Mouse (Mus musculus) bone marrow macrophage, adult 2 months (primary cell): ENCODE measurements around the gene Cebpe.

Experiments used
- CTCF ChIP-seq: IDR thresholded peaks from 2 replicates; pipeline ENCODE4 v1.5.1; 2012; ENCODE audit warnings: low read depth, mild to moderate bottlenecking, low read length, moderate library complexity
- POLR2A ChIP-seq: IDR thresholded peaks from 2 replicates; pipeline ENCODE4 v1.6.1; 2012; ENCODE audit warnings: mild to moderate bottlenecking, low read depth, low read length, borderline replicate concordance

DNA sequence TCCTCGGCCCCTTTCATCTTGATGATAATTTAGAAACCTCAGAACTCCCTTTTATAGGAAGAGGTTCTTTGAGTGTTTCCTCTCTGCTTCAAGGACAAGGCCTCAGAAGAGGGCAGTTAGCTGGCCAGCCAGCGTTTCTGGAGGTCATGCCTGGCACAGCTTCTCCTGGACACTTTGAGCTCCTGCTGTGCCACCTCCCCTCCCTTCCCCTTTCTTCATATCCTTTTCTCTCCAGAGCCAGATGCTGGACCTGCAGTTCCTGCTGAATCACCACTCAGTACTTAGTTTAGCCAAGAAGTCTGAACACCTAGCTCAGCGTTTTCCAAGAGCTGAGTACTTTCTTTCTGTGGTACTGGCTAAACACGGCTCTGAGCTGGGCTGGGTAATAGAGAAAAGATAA is 37.3 kb upstream of the Cebpe start:
- TF ChIP-seq CTCF (no peak), POLR2A (no peak)
